Mouse (Mus musculus) heart, postnatal 0 days (tissue): ENCODE measurements around the gene Slc4a2. TPM values are rescaled to one million over a fixed set of nuclear protein-coding genes. Genes with fewer than 3 reads are reported as not detected.

Experiments
- ATAC-seq: fragments of 200-750 bp; cut with Nextera tagmentation; 2 replicates; pipeline ENCODE4 v1.8.0; 2017; ENCODE audit warnings: low read depth, moderate number of reproducible peaks, moderate library complexity; ENCODE audit not compliant: insufficient read depth
- DNase-seq: peaks from one replicate; pipeline ENCODE4 v3.0.0-alpha.2; 2016; ENCODE audit warnings: low spot score
- H3K27ac ChIP-seq: fragments of 300-500 bp; sonication (generic); 2 replicates; pipeline ENCODE4 v1.5.1; 2014; ENCODE audit warnings: low read depth, mild to moderate bottlenecking
- H3K27me3 ChIP-seq: fragments of 300-500 bp; sonication (generic); 2 replicates; pipeline ENCODE4 v1.6.1; 2014; ENCODE audit warnings: low read length, mixed read lengths; ENCODE audit not compliant: control insufficient read depth, insufficient read depth
- H3K36me3 ChIP-seq: fragments of 300-500 bp; sonication (generic); replicated peaks from 2 replicates; pipeline ENCODE4 v1.6.1; 2014; ENCODE audit warnings: low read length, mixed read lengths; ENCODE audit not compliant: control insufficient read depth, insufficient read depth
- H3K4me1 ChIP-seq: fragments of 300-500 bp; sonication (generic); 2 replicates; pipeline ENCODE4 v1.6.1; 2014; ENCODE audit warnings: antibody characterized with exemption; ENCODE audit not compliant: control insufficient read depth, insufficient read depth
- H3K4me2 ChIP-seq: fragments of 300-500 bp; sonication (generic); 2 replicates; pipeline ENCODE4 v1.6.1; 2014; ENCODE audit warnings: low read depth, mild to moderate bottlenecking, low read length, moderate library complexity
- H3K4me3 ChIP-seq: fragments of 300-500 bp; sonication (generic); 2 replicates; pipeline ENCODE4 v1.5.1; 2014; ENCODE audit warnings: low read depth, low read length
- H3K9ac ChIP-seq: fragments of 300-500 bp; sonication (generic); replicated peaks from 2 replicates; pipeline ENCODE4 v1.6.1; 2014; ENCODE audit warnings: low read depth, low read length, mixed read lengths
- H3K9me3 ChIP-seq: fragments of 300-500 bp; sonication (generic); replicated peaks from 2 replicates; pipeline ENCODE4 v1.6.1; 2016; ENCODE audit warnings: low read length; ENCODE audit not compliant: control insufficient read depth
- CTCF ChIP-seq: IDR thresholded peaks from 2 replicates; pipeline ENCODE4 v1.5.1; 2016; ENCODE audit warnings: antibody characterized with exemption, control low read depth, low read depth
- EP300 ChIP-seq: IDR thresholded peaks from 2 replicates; pipeline ENCODE4 v1.6.1; 2016; ENCODE audit warnings: antibody characterized with exemption, low read depth
- WGBS: fragments of 180-500 bp; shearing (Covaris S2); extraction: QIAGEN DNeasy Blood & Tissue Kit; methylation state at CpG from one replicate; pipeline ENCODE4 v1.1.7; 2014; 5-methylcytosine and 5-hydroxymethylcytosine counted together
- polyA plus RNA-seq: library from polyadenylated mRNA; unstranded; fragments of >200 nt; fragmentation: Nextera tagmentation; extraction: Ambion mirVana; gene quantifications from 2 replicates; pipeline ENCODE4 v1.2.1, GENCODE M21; 2015
- total RNA-seq: library from RNA; depleted of rRNA; stranded (reverse); fragments of >200 nt; gene quantifications from 2 replicates; pipeline ENCODE4 v1.2.3, GENCODE M21; 2014; ENCODE audit warnings: low replicate concordance

Gene Slc4a2
- total and polyA plus RNA-seq, 2 experiments from 2014 or later: 20.8 to 110 TPM

DNA sequence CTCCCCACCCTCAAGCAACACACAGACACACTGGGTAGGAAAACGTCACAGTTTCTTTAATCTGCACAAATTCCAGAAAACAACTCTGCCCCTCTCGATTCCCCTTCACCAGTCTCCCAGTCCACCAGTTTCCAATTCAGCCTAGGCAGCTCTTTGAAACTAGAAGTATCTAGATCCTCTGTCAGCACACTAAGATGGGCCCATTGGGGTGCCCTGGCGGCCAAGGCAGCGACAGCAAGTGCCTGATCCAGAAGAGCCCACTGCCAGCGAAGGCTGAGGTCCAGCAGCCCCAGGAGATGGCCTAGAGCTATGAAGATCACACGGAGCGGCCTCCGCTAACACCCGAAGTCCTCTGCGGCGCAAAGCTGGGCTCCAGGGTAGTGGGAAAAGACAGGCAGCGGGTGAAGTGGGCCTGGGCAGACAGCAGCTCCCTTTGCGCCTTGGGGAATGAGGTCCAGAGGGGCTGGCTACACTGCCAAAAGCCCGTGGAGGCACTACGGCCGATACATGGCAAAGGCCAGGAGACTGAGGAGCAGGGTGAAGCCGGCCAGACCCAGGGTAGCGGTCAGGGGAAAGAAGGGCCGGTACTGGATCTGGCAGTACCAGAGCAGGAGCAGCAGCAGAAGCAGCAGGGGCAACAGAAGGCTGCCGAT, 21.9 kb downstream of the Slc4a2 start:
- no peak for ATAC-seq
- no peak for DNase-seq
- H3K4me3 ChIP-seq: peak overlapping the region; percentile 86
- H3K4me2 ChIP-seq: peak overlapping the region; percentile 73
- H3K36me3 ChIP-seq: peaks cover 21% of the 10 kb centered on the region
- peak overlapping the region; percentile 95 for H3K9ac ChIP-seq
- H3K27me3 ChIP-seq: no peaks in the 10 kb centered on the region
- WGBS: 49% methylated on average over 20 of the region's 20 CpGs
- no peaks in the 10 kb centered on the region for H3K9me3 ChIP-seq
- TF ChIP-seq CTCF (no peak), EP300 (no peak)
- H3K27ac ChIP-seq: peak overlapping the region; percentile 99
- peaks cover 14% of the 10 kb centered on the region for H3K4me1 ChIP-seq

GRCm38 (mm10) chr5:24446630-24447029, 23.0 kb downstream of the Slc4a2 start:
- DNase-seq (no peak), ATAC-seq (no peak)
- Histone ChIP-seq H3K9ac (no peak overlapping the region), H3K27me3 (no peaks in the 10 kb centered on the region), H3K9me3 (no peaks in the 10 kb centered on the region), H3K4me1 (peaks cover 18% of the 10 kb centered on the region), H3K27ac (no peak overlapping the region), H3K4me3 (no peak overlapping the region), H3K36me3 (peaks cover 10% of the 10 kb centered on the region), H3K4me2 (no peak overlapping the region)
- WGBS: 89% methylated on average over 7 of the region's 7 CpGs
- TF ChIP-seq CTCF (no peak), EP300 (no peak)

DNA sequence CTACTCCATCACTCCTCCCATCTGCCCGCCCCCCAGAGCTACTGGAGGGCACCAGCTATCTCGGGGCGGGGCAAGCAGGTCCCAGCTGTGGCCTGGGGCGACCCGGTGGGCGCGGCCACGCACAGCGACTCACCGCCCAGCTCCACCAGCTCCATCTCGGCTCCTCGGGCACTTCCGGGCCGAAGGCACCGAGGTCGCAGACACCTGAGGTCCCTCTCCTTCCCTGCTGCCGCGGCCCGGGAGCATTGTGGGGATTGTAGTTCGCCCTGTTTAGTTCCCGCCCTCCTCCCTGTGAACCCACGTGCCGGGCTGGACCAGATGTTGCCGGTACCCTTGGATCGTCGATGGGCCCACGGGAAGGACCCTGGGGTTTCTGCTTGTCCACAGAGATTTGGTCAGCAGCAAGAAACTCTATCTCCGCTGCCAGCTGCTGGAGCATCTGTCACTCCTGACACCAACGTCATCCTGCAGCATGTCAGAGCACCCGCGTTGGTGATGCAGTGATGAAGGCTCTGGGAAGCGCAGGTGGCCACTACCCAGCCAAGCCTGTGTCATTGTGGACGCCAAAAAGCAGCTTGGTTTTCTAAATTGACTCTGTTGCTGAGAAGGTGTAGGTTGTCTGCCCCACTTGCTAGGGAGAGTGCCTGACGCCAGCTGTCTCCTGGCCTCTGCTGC, 24.1 kb downstream of the Slc4a2 start, which contains the start of gene Tmub1:
Gene Tmub1 (minus strand): TSS at position 231 of the 675 bp plus-strand sequence.
- Histone ChIP-seq H3K36me3 (no peaks in the 10 kb centered on the region), H3K4me2 (peak within 1 kb of the TSS; percentile 73), H3K27me3 (no peaks in the 10 kb centered on the region), H3K4me1 (peaks cover 20% of the 10 kb centered on the region), H3K9me3 (no peaks in the 10 kb centered on the region), H3K9ac (peak within 1 kb of the TSS; percentile 17; the same call in 1 of the 2 replicates), H3K4me3 (peak within 1 kb of the TSS; percentile 58), H3K27ac (peak within 1 kb of the TSS; percentile 31; the same call in 1 of the 2 replicates)
- DNase-seq (peak; percentile 64), ATAC-seq (peak; percentile 38)
- TF ChIP-seq CTCF: no peak
- no peak for TF ChIP-seq EP300
- 2% methylated on average over 33 of the region's 34 CpGs for WGBS

- Histone ChIP-seq H3K36me3 (no peaks in the 10 kb centered on the region), H3K27me3 (no peaks in the 10 kb centered on the region), H3K4me1 (peaks cover 18% of the 10 kb centered on the region), H3K27ac (peak overlapping the region; percentile 89), H3K4me2 (peak overlapping the region; percentile 99), H3K9ac (peak overlapping the region; percentile 81), H3K9me3 (no peaks in the 10 kb centered on the region), H3K4me3 (peak overlapping the region; percentile 81)
- WGBS: 2% methylated on average over 32 of the region's 66 CpGs
- no peak for TF ChIP-seq CTCF
- TF ChIP-seq EP300: no peak
- peak; percentile 87 for DNase-seq
- ATAC-seq: peak; percentile 79
These were observed 27.8 kb downstream of the Slc4a2 start for GRCm38 (mm10) chr5:24451264-24452029.

- DNase-seq: no peak
- no peaks in the 10 kb centered on the region for H3K27me3 ChIP-seq
- peak within 1 kb of the TSS; percentile 81 for H3K4me3 ChIP-seq
- WGBS: under 1% methylated on average over 37 of the region's 85 CpGs
- TF ChIP-seq EP300: no peak
- no peak for TF ChIP-seq CTCF
- H3K4me1 ChIP-seq: peaks cover 18% of the 10 kb centered on the region
- ATAC-seq: no peak
- no peaks in the 10 kb centered on the region for H3K36me3 ChIP-seq
- H3K4me2 ChIP-seq: peak within 1 kb of the TSS; percentile 99
- peak within 1 kb of the TSS; percentile 89 for H3K27ac ChIP-seq
- peak within 1 kb of the TSS; percentile 81 for H3K9ac ChIP-seq
- no peaks in the 10 kb centered on the region for H3K9me3 ChIP-seq
These were observed 28.5 kb downstream of the Slc4a2 start, which contains the start of gene Agap3 for GRCm38 (mm10) chr5:24452030-24452690. Gene Agap3 (plus strand): TSS chr5:24452177.
